Mouse (Mus musculus) Patski (cell line): Measurements from ENCODE around the gene Mto1. TPM values are rescaled to one million over a fixed set of nuclear protein-coding genes. Genes with fewer than 3 reads are reported as not detected.

ENCODE experiments used
- ATAC-seq: fragments of 100-300 bp; one replicate; pipeline ENCODE4 v1.8.0; 2021
- CTCF ChIA-PET: fragments of 350-600 bp; sonication (Branson Sonifier 250); formaldehyde crosslinking; loops from one replicate; lab custom pipeline; 2022; ENCODE audit warnings: inconsistent platforms; lab: Charles Lee
- POLR2A ChIA-PET: fragments of 350-600 bp; sonication (Branson Sonifier 250); formaldehyde crosslinking; loops from one replicate; lab custom pipeline; 2022; ENCODE audit warnings: antibody characterized with exemption, inconsistent platforms; lab: Charles Lee
- DNase-seq: peaks from one replicate; pipeline ENCODE4 v3.0.0-alpha.2; 2011; ENCODE audit warnings: low read depth, low spot score
- H3K27me3 ChIP-seq: fragments of 371-371 bp; one replicate; pipeline ENCODE4 v1.5.1; 2021
- CTCF ChIP-seq: fragments of 100-300 bp; IDR thresholded peaks from one replicate; pipeline ENCODE4 v1.5.1; 2021
- in situ Hi-C: fragments of 300-500 bp; cut with MboI; formaldehyde crosslinking; loops from 3 replicates; pipeline ENCODE4 v1.11.1; 2018; ENCODE audit warnings: low pct_unique_long_range_greater_than_20kb, mixed read lengths
- polyA plus RNA-seq: library from polyadenylated mRNA; unstranded; gene quantifications from one replicate; pipeline ENCODE4 v1.2.3, GENCODE M21; 2021

Gene Mto1
- 23.8 TPM for polyA plus RNA-seq

DNA sequence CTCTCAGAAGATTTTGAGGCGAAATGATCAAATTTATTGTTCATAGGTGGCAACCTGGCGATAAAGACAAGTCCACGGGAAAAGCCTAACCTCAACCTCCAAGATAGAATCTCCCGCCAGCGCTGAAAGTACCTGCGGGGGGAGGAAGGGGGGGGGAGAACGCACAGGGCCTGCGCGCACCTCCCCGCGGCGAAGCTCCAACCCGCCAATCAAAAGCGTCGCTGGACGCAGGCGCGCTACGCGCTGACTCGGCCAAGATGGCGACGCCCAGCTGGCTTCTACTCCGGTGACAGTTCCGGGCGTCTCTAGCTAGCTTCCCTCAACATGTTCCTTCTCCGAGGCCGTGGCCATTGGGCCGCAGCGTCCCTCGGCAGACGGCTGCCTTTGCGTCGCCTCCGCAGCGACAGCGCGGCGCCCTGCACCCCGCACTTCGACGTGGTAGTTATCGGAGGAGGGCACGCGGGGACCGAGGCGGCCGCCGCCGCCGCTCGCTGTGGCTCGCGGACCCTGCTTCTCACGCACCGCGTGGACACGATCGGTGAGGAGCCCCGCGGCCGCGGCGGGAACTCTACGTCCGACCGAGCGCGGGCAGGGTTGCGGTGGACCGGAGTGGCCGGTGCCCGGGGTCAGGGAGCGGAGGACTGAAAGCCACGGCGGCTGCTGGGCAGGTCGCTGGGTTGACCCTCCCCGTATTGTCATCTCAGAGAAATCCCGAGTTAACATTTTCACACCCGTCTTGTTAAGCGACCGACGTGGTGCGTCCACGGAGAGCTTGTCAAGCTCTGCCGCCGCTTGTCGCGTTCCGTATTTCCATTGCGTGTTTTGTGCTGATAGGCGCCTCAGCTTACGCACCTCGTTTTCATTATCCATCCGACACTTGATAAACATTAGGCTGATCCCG is at the start of gene Mto1, which contains the start of gene Gm17324:
Gene Mto1 (plus strand): TSS at position 236 of the 901 bp plus-strand sequence.
Gene Gm17324 (minus strand): TSS at position 814 of the 901 bp plus-strand sequence.
- peak; percentile 46 for DNase-seq
- no peaks in the 10 kb centered on the region for H3K27me3 ChIP-seq
- ATAC-seq, result peak; percentile 87
- no peak for TF ChIP-seq CTCF
- ChIA-PET CTCF (no interaction called here), POLR2A (interaction anchor here (1.9 kb wide), 1 partner anchor 33 kb away, joined by 7 read pairs; no protein-coding TSS in a partner anchor)
- in situ Hi-C loops, result no loop called here

DNA sequence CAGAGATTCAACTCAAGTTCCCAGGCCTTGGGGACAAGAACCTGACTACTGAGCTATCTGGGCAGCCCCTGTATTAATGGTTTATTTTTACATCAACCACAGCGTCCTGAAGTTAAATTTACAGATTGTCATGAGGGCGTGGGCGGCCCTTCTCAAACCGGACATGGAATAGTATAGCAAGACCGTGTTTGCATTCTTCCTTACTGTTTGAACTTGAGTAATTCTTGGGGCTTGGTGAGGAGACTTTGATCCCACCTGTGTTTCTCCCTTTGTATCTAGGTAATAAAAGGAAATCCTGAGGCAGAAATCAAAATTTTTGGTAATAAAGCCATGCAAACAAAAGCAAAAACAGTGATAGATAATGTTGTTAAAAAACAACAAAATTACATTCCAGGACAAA is 47.4 kb upstream of the Mto1 start:
- POLR2A ChIA-PET, result no interaction called here
- no peak for TF ChIP-seq CTCF
- ATAC-seq (no peak), DNase-seq (no peak)
- peaks cover 19% of the 10 kb centered on the region for H3K27me3 ChIP-seq
- CTCF ChIA-PET, result no interaction called here
- in situ Hi-C loops, result no loop called here

DNA sequence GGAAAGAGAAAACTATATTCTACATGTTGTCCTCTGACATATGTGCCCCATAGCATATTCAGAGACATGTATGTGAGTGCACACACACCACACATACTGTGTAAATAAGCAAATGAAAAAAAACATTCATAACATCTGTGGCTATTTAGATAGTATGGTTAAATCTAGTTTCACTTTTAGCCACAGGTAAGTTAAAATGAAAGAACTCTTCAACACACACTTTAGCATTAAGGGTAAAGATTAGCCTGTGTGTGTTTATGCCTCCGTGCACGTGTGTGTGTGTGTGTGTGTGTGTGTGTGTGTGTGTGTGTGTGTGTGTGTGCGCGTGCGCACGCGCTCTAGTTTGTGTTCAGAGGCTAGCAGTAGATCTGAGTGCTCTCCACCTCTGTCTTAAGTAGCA is 46.4 kb upstream of the Mto1 start:
- peaks cover 16% of the 10 kb centered on the region for H3K27me3 ChIP-seq
- ChIA-PET CTCF (no interaction called here), POLR2A (no interaction called here)
- DNase-seq (no peak), ATAC-seq (no peak)
- no peak for TF ChIP-seq CTCF
- in situ Hi-C loops, result no loop called here

DNA sequence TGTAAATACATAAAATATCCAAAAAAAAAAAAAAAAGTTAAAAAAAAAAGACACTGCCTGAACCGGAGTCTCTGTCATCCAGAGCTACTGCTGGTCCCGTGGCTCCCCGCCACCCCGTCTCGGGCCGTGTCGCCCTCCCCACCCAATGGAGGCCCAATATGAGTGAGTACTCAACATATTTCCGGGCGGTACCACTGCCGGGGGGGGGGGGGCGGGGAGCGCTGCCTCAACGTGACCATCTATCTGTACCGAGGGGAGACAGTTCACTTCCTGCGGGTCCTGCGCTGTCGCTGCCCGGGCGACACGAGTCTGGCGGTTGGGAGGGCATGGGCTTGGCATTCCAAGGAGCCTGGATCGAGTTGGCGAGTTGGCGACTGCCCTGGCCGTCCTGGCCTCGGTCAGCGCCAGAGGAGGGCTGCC is 20.6 kb upstream of the Mto1 start:
- ChIA-PET CTCF (no interaction called here), POLR2A (no interaction called here)
- DNase-seq (no peak), ATAC-seq (no peak)
- TF ChIP-seq CTCF, result no peak
- H3K27me3 ChIP-seq, result peaks cover 8% of the 10 kb centered on the region
- in situ Hi-C loops, result no loop called here

DNA sequence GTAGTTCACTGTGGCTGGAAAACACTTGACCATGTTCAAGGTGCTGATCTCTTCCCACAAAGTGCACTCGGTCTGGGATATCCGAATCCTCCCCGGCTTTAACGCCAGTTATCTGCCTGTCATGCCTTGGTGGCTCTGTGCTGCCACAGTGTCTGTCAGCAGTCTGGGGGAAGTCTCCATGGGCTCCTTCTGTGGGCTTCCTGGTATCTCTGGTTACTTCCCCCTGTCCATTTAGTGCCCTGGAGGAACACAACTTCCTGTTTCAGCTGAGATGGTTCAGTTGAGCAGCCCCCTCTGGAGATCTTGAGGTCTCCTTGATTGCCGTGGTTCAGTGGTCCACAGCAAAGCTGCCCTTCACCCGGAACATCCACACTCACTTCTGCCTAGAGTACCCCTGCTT is 19.8 kb upstream of the Mto1 start:
- peaks cover 2% of the 10 kb centered on the region for H3K27me3 ChIP-seq
- no peak for TF ChIP-seq CTCF
- ATAC-seq, result no peak
- ChIA-PET CTCF (no interaction called here), POLR2A (no interaction called here)
- in situ Hi-C loops, result no loop called here
- DNase-seq, result no peak

DNA sequence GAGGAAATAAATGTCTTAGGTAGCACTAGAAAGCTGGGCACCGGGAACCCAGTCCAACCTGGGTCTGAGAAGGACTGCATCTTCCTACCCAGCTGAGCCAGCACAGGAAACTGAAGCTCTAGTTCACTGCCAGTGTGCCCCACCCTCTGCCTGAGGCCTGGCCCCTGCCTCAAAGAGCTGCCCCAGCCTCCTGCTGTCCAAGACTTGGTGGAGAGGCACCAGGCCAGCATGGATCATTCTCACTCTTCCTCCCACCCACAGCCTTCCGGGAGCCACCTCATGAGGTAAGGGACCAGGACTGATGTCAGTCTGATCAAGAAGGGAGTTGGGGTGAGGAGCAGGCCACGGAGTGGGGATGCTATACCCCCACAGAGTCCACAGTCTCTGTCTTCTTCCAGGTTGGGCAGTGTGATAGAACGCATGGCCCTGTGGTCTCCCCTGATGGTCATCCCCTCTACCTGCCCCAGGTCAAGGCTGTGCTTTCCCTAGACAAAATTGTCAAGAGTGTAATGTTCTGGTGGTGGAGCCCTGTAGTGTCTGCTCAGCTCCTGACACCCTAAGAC is 19.1 kb upstream of the Mto1 start:
- CTCF ChIA-PET, result no interaction called here
- TF ChIP-seq CTCF, result no peak
- in situ Hi-C loops, result no loop called here
- no peaks in the 10 kb centered on the region for H3K27me3 ChIP-seq
- POLR2A ChIA-PET, result no interaction called here
- ATAC-seq (no peak), DNase-seq (no peak)

DNA sequence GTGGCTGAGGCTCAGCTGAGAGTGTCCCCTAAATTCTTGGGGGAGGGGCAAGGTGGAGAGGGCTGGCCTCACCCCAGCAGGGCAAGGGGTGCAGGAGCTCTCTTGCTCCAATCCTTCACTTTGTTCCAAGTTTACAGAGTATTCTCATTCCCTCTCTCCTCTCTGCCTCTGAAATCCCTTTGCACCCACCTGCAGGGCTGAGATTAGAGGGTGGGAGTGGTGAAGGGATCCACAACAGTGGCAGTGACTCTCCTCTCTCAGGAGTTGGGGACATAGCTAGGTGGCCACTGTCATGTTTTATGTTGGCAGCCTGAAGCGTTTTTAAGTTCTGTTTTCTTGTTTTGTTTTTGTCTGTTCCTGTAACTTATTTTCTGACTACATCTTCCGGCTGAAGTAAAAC is 18.5 kb upstream of the Mto1 start:
- DNase-seq, result no peak
- ATAC-seq, result no peak
- in situ Hi-C loops, result no loop called here
- TF ChIP-seq CTCF, result no peak
- ChIA-PET POLR2A (no interaction called here), CTCF (no interaction called here)
- H3K27me3 ChIP-seq, result no peaks in the 10 kb centered on the region

DNA sequence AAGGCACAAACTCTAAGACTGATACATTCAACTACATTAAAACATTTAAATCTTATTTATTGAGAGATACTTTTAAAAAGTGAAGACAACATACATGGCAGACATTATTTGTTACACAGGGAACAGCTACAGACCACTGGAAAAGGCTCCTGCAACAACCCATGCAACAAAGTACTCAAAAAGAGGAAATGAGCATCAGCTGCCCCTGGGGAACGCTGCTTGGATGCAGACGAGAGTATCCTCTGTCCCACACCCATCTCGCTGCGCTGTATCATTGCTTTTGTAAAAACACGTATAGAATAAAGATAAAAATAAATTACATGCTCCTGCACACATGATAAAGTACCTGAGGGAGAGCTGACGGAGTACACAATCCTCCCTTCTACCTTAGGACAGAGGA is 17.5 kb upstream of the Mto1 start:
- no peak for DNase-seq
- TF ChIP-seq CTCF, result no peak

DNA sequence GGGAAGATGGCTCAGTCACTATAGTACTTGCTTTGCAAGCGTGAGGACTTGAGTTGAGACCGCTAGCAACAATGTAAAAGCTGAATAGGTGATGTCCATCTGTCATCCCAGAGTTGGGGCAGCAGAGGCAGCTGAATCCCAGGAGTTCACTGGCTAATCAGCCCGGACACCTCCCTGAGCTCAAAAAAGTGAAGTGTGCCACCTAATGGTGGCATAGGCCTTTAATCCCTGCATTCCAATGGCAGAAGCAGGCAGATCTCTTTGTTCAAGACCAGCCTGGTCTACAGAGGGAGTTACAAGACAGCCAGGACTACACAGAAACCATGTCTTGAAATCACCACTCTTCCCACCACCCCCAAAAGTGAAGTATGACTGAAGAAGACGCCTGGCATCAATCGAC is 15.5 kb upstream of the Mto1 start:
- TF ChIP-seq CTCF, result no peak
- H3K27me3 ChIP-seq, result peaks cover 11% of the 10 kb centered on the region
- ATAC-seq, result no peak
- in situ Hi-C loops, result no loop called here
- DNase-seq, result no peak
- ChIA-PET CTCF (interaction anchor here (1.4 kb wide), 1 partner anchor 10 kb away, joined by 4 read pairs; no protein-coding TSS in a partner anchor), POLR2A (no interaction called here)

More for the DNA sequence above, 17.5 kb upstream of the Mto1 start:
- ChIA-PET CTCF (interaction anchor here (1.0 to 1.6 kb wide), 3 partner anchors 18 to 72 kb away, joined by 3 read pairs; no protein-coding TSS in a partner anchor), POLR2A (interaction anchor here (0.7 kb wide), 1 partner anchor 156 kb away, joined by 4 read pairs; no protein-coding TSS in a partner anchor)
- H3K27me3 ChIP-seq, result peaks cover 9% of the 10 kb centered on the region
- in situ Hi-C loops, result no loop called here
- ATAC-seq, result no peak

DNA sequence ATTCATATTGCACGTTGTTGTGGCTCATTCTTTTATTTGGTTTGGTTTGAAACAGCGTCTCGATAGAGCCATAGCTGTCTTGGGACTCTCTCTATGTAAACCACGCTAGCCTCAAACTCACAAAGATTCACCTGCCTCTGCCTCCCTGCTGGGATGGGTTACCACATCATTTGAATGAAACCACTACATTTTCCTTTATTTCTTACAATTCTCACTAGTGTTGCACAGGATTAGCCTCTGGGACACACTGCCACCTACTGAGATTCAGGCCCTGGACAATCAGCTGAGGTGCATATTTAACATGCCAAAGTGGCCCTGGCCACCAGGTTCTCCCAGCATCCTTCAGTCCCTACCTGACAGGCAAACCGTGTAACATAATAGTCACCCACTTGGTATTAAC is 8.6 kb upstream of the Mto1 start:
- DNase-seq (no peak), ATAC-seq (no peak)
- in situ Hi-C loops, result no loop called here
- TF ChIP-seq CTCF, result no peak
- CTCF ChIA-PET, result no interaction called here
- H3K27me3 ChIP-seq, result peaks cover 16% of the 10 kb centered on the region
- POLR2A ChIA-PET, result interaction anchor here (0.6 kb wide), 1 partner anchor 1066 kb away, joined by 3 read pairs; no protein-coding TSS in a partner anchor

DNA sequence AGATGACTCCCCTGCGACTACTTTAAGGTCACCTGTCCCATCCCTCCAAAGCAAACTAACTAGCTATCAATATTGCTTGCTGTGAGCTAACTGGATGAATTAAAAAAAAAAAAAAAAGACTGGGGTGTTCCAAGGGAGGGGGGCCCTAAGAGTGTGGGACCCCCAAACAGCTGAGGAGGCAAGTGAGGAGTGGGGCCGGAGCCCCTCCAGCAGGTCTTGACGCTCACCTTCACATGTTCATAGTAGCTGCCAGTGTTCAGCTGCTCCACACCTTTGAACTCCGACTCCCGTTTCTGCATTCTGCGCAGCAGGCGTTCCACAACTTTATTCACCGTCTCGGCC is 5.8 kb upstream of the Mto1 start:
- no peak for TF ChIP-seq CTCF
- in situ Hi-C loops, result no loop called here
- ChIA-PET POLR2A (no interaction called here), CTCF (interaction anchor here (1.0 kb wide), 1 partner anchor 9 kb away, joined by 4 read pairs; no protein-coding TSS in a partner anchor)
- no peak for DNase-seq
- peaks cover 4% of the 10 kb centered on the region for H3K27me3 ChIP-seq
- ATAC-seq, result peak; percentile 19
